Comparison of ENCODE assay signal across 8 mouse cellular contexts in the genomic region with DNA sequence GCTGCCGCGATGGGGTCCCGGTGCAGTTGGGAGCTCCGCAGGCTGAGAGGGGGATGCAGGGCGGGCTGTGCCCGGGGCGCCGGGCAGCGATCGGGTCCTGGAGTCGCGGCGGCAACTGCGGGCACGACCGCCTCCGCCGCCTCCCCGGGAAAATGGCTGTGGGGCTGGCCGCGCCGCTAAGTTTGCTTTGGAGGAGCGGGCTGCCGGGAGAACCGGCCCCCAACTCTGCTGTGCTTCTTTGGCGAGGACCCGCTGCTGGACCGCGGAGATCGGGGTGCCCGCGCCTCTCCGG. TPM values are rescaled to one million over a fixed set of nuclear protein-coding genes. Genes with fewer than 3 reads are reported as not detected.
DNase-seq lines count a peak whose midpoint lies in the region; ATAC-seq and TF ChIP-seq lines count a peak whose summit lies in the region.

No protein-coding gene starts in this region.

- H3K27ac ChIP-seq in heart, embryonic 13.5 days (replicated peaks): peak overlapping the region; percentile 97
- H3K27ac ChIP-seq in CH12.LX (ENCODE audit: insufficient read depth, low read depth): peak overlapping the region; percentile 78
- peak overlapping the region; percentile 91 for H3K27ac ChIP-seq in forebrain, embryonic 11.5 days (ENCODE audit: low read depth, low read length)
- peak overlapping the region; percentile 56 for H3K27ac ChIP-seq in liver, embryonic 14.5 days

- in situ Hi-C loops in CH12.LX (cut with MboI; ENCODE audit: low pct_ligation_motif_present, low pct_unique_long_range_greater_than_20kb, low sequenced_read_pairs): no loop called here

- no peaks in the 10 kb centered on the region for H3K9me3 ChIP-seq in heart, embryonic 13.5 days
- H3K9me3 ChIP-seq in CH12.LX (replicated peaks; ENCODE audit: low read length): no peaks in the 10 kb centered on the region
- no peaks in the 10 kb centered on the region for H3K9me3 ChIP-seq in forebrain, embryonic 11.5 days (ENCODE audit: control insufficient read depth, low read length)
- H3K9me3 ChIP-seq in liver, embryonic 14.5 days (ENCODE audit: control insufficient read depth, low read length): no peaks in the 10 kb centered on the region

- TF ChIP-seq RAD21 in CH12.LX (IDR thresholded peaks at IDR 0.05; ENCODE audit: low read depth, low read length): no peak

- DNase-seq in heart, adult 18-20 months: no peak
- DNase-seq in CH12.LX (ENCODE audit: extremely low read depth): no peak
- DNase-seq in forebrain, embryonic 11.5 days (ENCODE audit: low spot score): no peak
- no peak for DNase-seq in liver, embryonic 14.5 days (ENCODE audit: low read depth in 3 of 3, low spot score in 3 of 3)
- no peak for DNase-seq in frontal cortex, postnatal 14 days (ENCODE audit: low spot score in 2 of 2)
- no peak for DNase-seq in layer of hippocampus, adult 8-10 months (ENCODE audit: low spot score in 2 of 2)
- no peak for DNase-seq in left cerebral cortex, postnatal 25 days (ENCODE audit: low spot score in 2 of 2)

- under 1% methylated on average over 33 of the region's 33 CpGs for WGBS in heart, embryonic 13.5 days
- under 1% methylated on average over 31 of the region's 33 CpGs for WGBS in forebrain, embryonic 11.5 days
- WGBS in liver, embryonic 14.5 days (ENCODE audit: insufficient replicate concordance): under 1% methylated on average over 33 of the region's 33 CpGs

- dilution Hi-C loops in CH12.LX (cut with MboI; ENCODE audit: extremely low pct_ligation_motif_present, extremely low pct_unique_long_range_greater_than_20kb, low sequenced_read_pairs): no loop called here

- peaks cover 33% of the 10 kb centered on the region for H3K79me2 ChIP-seq in CH12.LX (replicated peaks; ENCODE audit: control insufficient read depth, extremely low read depth, insufficient read depth, poor library complexity, severe bottlenecking)

- no peak for TF ChIP-seq CTCF in CH12.LX (conservative IDR thresholded peaks at IDR 0.05 in 1 of 2, IDR thresholded peaks at IDR 0.05 in 1 of 2; ENCODE audit: low read depth in 2 of 2, low read length in 2 of 2)
- TF ChIP-seq CTCF in liver, embryonic 14.5 days (IDR thresholded peaks at IDR 0.05; ENCODE audit: low read depth): no peak

- peaks cover 40% of the 10 kb centered on the region for H3K4me1 ChIP-seq in heart, embryonic 13.5 days
- peaks cover 5 to 32% of the 10 kb centered on the region in 2 experiments; a peak in 3 of 4 replicates for H3K4me1 ChIP-seq in CH12.LX (ENCODE audit: control insufficient read depth in 1 of 2, insufficient read depth in 2 of 2)
- H3K4me1 ChIP-seq in forebrain, embryonic 11.5 days (replicated peaks; ENCODE audit: control insufficient read depth, insufficient read depth, low read length): peaks cover 5% of the 10 kb centered on the region; the same call in 1 of the 2 replicates
- peaks cover 5 to 11% of the 10 kb centered on the region in 2 experiments for H3K4me1 ChIP-seq in liver, embryonic 14.5 days (replicated peaks; ENCODE audit: control insufficient read depth in 2 of 2, insufficient read depth in 2 of 2, low read length in 1 of 2)

- peak overlapping the region; percentile 96 for H3K9ac ChIP-seq in heart, embryonic 13.5 days
- peak overlapping the region; percentile 53 for H3K9ac ChIP-seq in CH12.LX (ENCODE audit: insufficient read depth, low read depth)
- peak overlapping the region; percentile 88 for H3K9ac ChIP-seq in forebrain, embryonic 11.5 days (ENCODE audit: low read length)
- peak overlapping the region; percentile 93 for H3K9ac ChIP-seq in liver, embryonic 14.5 days (replicated peaks)

- ATAC-seq in heart, embryonic 13.5 days (ENCODE audit: extremely low read depth, insufficient number of reproducible peaks, low FRiP score, low TSS enrichment): no peak
- ATAC-seq in forebrain, embryonic 11.5 days (replicated peaks; ENCODE audit: low FRiP score): no peak
- ATAC-seq in liver, embryonic 14.5 days (ENCODE audit: insufficient read depth): no peak

- TF ChIP-seq EP300 in CH12.LX (IDR thresholded peaks at IDR 0.05; ENCODE audit: low read length): no peak
- TF ChIP-seq EP300 in liver, embryonic 14.5 days (IDR thresholded peaks at IDR 0.05; ENCODE audit: low read depth): no peak

- TF ChIP-seq POLR2A in CH12.LX (IDR thresholded peaks at IDR 0.05; ENCODE audit: low read depth, low read length): no peak

- peak overlapping the region; percentile 98 for H3K4me3 ChIP-seq in heart, embryonic 13.5 days
- peak overlapping the region; percentile 79 to 97 (median 95) for H3K4me3 ChIP-seq in CH12.LX (replicated peaks in 1 of 3; ENCODE audit: low read depth in 2 of 3, low read length in 2 of 3, poor library complexity in 1 of 3)
- H3K4me3 ChIP-seq in forebrain, embryonic 11.5 days (ENCODE audit: low read depth, low read length): peak overlapping the region; percentile 98
- H3K4me3 ChIP-seq in liver, embryonic 14.5 days (ENCODE audit: insufficient read depth in 1 of 2, low read depth in 2 of 2, low read length in 2 of 2): peak overlapping the region; percentile 67 to 93

- H3K36me3 ChIP-seq in heart, embryonic 13.5 days: peaks cover 37% of the 10 kb centered on the region
- H3K36me3 ChIP-seq in CH12.LX (replicated peaks in 1 of 2; ENCODE audit: control insufficient read depth in 1 of 2, insufficient read depth in 1 of 2, low read length in 1 of 2): peaks cover 21 to 40% of the 10 kb centered on the region in 2 experiments
- H3K36me3 ChIP-seq in forebrain, embryonic 11.5 days (ENCODE audit: control insufficient read depth, insufficient read depth, low read length): no peaks in the 10 kb centered on the region
- peaks cover 32% of the 10 kb centered on the region for H3K36me3 ChIP-seq in liver, embryonic 14.5 days (replicated peaks; ENCODE audit: control insufficient read depth, insufficient read depth, low read depth)

- H3K4me2 ChIP-seq in heart, embryonic 13.5 days: peak overlapping the region; percentile 76
- no peak overlapping the region for H3K4me2 ChIP-seq in CH12.LX (ENCODE audit: insufficient read depth, low read depth, poor library complexity, severe bottlenecking)
- peak overlapping the region; percentile 69 for H3K4me2 ChIP-seq in forebrain, embryonic 11.5 days (ENCODE audit: low read depth, low read length, severe bottlenecking)
- peak overlapping the region; percentile 81 for H3K4me2 ChIP-seq in liver, embryonic 14.5 days (ENCODE audit: low read depth)

- no peaks in the 10 kb centered on the region for H3K27me3 ChIP-seq in heart, embryonic 13.5 days (replicated peaks)
- H3K27me3 ChIP-seq in CH12.LX (replicated peaks): no peaks in the 10 kb centered on the region
- no peaks in the 10 kb centered on the region for H3K27me3 ChIP-seq in forebrain, embryonic 11.5 days (ENCODE audit: control insufficient read depth, insufficient read depth, low read length)
- no peaks in the 10 kb centered on the region for H3K27me3 ChIP-seq in liver, embryonic 14.5 days (ENCODE audit: control insufficient read depth, insufficient read depth, low read length)

- intact Hi-C loops in left cerebral cortex, postnatal 25 days (cut with DNase I): no loop called here

TF ChIP-seq in CH12.LX, 34 proteins besides CTCF, POLR2A, EP300 and RAD21 (continues in another document):
- TF ChIP-seq TBP (conservative IDR thresholded peaks at IDR 0.05; ENCODE audit: low read depth, low read length) (no peak), ZMIZ1 (IDR thresholded peaks at IDR 0.05; ENCODE audit: low read depth, low read length) (0 out of 2 replicates have a peak, but pooled peaks have one; percentile 49), ELF1 (IDR thresholded peaks at IDR 0.05; ENCODE audit: low read depth, low read length) (no peak), RCOR1 (conservative IDR thresholded peaks at IDR 0.05; ENCODE audit: low read depth, low read length) (no peak), CHD2 (IDR thresholded peaks at IDR 0.05; ENCODE audit: low read length) (no peak), ETS1 (conservative IDR thresholded peaks at IDR 0.05; ENCODE audit: low read depth, low read length) (no peak), IRF4 (IDR thresholded peaks at IDR 0.05; ENCODE audit: low read depth, low read length) (no peak), MAZ (IDR thresholded peaks at IDR 0.05; ENCODE audit: low read depth, low read length) (peak; percentile 61; the same call in 1 of the 2 replicates), ZNF384 (IDR thresholded peaks at IDR 0.05; ENCODE audit: low read depth, low read length) (no peak), HCFC1 (IDR thresholded peaks at IDR 0.05; ENCODE audit: low read depth, low read length) (no peak), E2F4 (IDR thresholded peaks at IDR 0.05; ENCODE audit: insufficient replicate concordance, low read depth, low read length) (no peak), GABPA (IDR thresholded peaks at IDR 0.05; ENCODE audit: insufficient replicate concordance, low read depth, low read length) (no peak), KAT2A (IDR thresholded peaks at IDR 0.05; ENCODE audit: insufficient replicate concordance, low read length) (no peak), UBTF (IDR thresholded peaks at IDR 0.05; ENCODE audit: low read depth, low read length) (no peak), MXI1 (IDR thresholded peaks at IDR 0.05; ENCODE audit: low read depth, low read length) (peak; percentile 50; the same call in 1 of the 2 replicates)

RNA-seq across cellular contexts. Expression of a gene that starts 0.4 kb away (rescaled TPM):
- 24.3 and 24.8 TPM in 2 replicates for polyA plus RNA-seq in heart, embryonic 13.5 days (2015; fragmentation: Nextera tagmentation; extraction: Ambion mirVana)
- total RNA-seq in heart, adult 18-20 months (2021): 10 to 100 TPM; 11.1 to 12.2 TPM
- total RNA-seq in CH12.LX (2012; rRNA removed) (9.7 and 10.7 TPM in 2 replicates), CH12.LX (2014; rRNA removed) (8.0 and 8.8 TPM in 2 replicates)
- 20.8 and 22.4 TPM in 2 replicates for polyA plus RNA-seq in CH12.LX (2012; ENCODE audit: insufficient read length, low read depth)
- 35.7 and 38.1 TPM in 2 replicates for polyA plus RNA-seq in forebrain, embryonic 11.5 days (2014; fragmentation: Nextera tagmentation; extraction: Ambion mirVana)
- 2.3 and 4.6 TPM in 2 replicates for polyA plus RNA-seq in liver, embryonic 14.5 days (2012; rRNA removed)
- polyA plus RNA-seq in liver, embryonic 14.5 days (2014; fragmentation: Nextera tagmentation; extraction: Ambion mirVana): 17.7 and 19.7 TPM in 2 replicates
- total RNA-seq in layer of hippocampus, adult 8-10 months (2022): 10 to 100 TPM; 31.8 to 40.3 (median 35.7) TPM
- 10 to 100 TPM; 37.0 to 37.1 TPM for total RNA-seq in left cerebral cortex, postnatal 25 days (2021)

RNA-seq across cellular contexts. Expression of a gene that starts 41.7 kb away (rescaled TPM):
- polyA plus RNA-seq in heart, embryonic 13.5 days (2015; fragmentation: Nextera tagmentation; extraction: Ambion mirVana): 453 and 467 TPM in 2 replicates
- total RNA-seq in heart, adult 18-20 months (2021): 100 to 1,000 TPM; 182 to 184 TPM
- 271 and 341 TPM in 2 replicates for total RNA-seq in CH12.LX (2012; rRNA removed)
- total RNA-seq in CH12.LX (2014; rRNA removed): 538 and 617 TPM in 2 replicates
- 355 and 362 TPM in 2 replicates for polyA plus RNA-seq in CH12.LX (2012; ENCODE audit: insufficient read length, low read depth)
- 502 and 601 TPM in 2 replicates for polyA plus RNA-seq in forebrain, embryonic 11.5 days (2014; fragmentation: Nextera tagmentation; extraction: Ambion mirVana)
- 72.1 and 138 TPM in 2 replicates for polyA plus RNA-seq in liver, embryonic 14.5 days (2012; rRNA removed)
- 370 and 401 TPM in 2 replicates for polyA plus RNA-seq in liver, embryonic 14.5 days (2014; fragmentation: Nextera tagmentation; extraction: Ambion mirVana)
- 100 to 1,000 TPM; 177 to 217 (median 209) TPM for total RNA-seq in layer of hippocampus, adult 8-10 months (2022)
- total RNA-seq in left cerebral cortex, postnatal 25 days (2021): 100 to 1,000 TPM; 202 to 204 TPM
